Mouse (Mus musculus) thymus, postnatal 14 days (tissue): ENCODE measurements around the gene Il4ra.

Experiments used
- DNase-seq: peaks from one replicate; pipeline ENCODE4 v3.0.0; 2021

Gene Il4ra

DNA sequence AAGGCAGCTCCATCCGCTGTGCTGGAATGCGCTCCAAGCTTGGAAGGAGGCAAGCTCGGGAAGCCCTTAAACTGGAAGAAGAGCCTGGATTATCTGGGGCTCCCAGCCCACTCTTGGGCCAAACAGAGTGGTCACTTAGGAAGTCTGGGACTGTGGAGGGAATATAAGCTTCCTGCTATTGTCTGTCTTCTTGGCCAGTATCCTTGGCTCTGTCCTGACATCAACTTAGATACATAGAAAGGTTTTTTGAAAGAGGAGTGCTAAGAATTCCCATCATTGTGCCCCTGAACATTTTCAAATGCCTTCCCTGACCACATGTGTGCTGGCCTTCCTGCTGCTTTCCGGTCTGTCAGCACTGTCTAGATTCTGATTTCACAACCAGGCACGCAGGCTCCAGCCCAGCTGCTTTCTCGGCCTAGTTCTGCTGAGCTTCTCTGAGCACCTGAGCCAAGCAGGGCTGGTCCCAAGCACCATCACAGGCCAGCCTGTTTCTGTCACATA lies 989 bp upstream of the Il4ra start:
- DNase-seq, result peak; percentile 3

- peak; percentile 29 for DNase-seq
These were observed 1.1 kb downstream of the Il4ra start for GRCm38 (mm10) chr7:125552851-125553555.

- peak; percentile 21 for DNase-seq
These were observed 1.9 kb downstream of the Il4ra start for GRCm38 (mm10) chr7:125553653-125554428.

DNA sequence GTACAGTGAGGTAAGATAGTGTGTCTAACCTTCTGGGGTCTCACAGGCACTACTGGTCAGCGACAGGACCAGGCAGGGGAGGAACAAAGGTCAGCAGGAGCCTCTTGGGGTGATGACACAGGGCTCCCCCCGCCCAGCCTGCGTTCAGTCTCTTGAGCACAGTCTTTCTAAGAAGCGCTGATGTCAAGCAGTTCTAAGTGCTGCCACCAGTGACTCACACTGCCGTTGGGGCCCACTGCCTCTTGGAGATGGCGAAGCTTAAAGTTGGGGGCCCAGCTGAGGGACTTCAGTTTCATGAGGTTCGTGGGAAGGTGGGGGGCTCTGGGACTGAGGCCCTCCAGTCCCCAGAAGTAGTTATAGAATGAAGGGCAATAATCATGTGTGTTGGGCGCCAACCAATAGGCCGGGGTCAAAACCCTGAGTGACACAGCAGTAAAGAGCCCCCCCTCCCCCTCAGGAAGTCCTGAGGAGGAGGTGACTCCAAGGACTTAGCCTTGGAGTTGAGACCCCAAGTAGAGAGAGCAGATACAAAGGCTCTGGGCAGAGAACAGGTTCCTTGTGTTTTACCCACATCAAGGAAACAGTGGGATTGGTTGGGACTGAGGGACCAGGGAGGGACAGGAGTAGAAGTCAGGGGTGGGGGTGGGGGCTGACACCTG lies 2.7 kb downstream of the Il4ra start:
- DNase-seq, result peak; percentile 66

DNA sequence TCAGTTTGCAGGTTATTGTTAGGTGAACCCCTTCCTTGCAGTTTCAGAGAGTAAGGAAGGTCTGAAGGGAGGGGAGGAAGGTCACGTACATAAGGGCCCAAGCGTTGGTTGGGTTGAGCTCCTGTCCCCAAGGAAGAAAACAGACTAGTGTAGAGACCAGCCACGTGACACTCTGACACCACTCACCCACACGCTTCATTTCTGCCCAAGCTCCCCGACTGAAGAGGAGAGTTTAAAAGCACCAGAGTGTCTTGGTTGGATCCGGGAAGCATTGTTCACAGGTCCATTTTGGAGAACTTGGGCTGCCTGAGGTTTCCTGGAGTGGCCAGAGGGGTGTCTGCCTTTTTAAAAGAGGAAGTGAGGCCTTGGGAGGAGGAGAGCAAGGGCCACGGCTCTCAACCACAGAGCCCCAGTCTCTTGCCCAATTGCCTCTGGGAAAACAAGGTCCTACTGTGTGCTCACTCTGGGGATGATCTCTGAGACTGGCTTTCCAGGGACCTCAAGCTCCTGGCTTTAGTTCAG lies 3.5 kb downstream of the Il4ra start:
- peak; percentile 44 for DNase-seq

DNA sequence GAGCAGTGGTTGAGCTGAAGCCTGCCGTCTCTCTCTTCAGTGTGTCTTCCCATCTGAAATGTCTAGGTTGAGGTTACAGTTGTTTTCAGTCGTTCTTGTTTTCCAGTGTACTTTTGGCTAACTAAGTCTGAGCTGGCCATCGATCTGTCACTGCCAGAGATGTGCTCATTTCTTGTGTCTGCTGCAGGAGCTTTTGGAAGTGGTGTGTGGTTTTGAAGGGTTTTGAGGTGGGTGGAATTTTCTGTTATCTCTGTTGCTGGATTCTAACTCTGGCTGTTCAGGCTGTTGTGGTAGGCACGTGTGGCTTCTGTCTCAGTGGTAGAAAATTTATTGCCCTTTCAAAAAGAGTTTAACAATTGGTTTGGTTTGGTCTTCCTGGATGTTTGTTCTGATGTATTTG lies 4.2 kb downstream of the Il4ra start:
- DNase-seq, result no peak

DNA sequence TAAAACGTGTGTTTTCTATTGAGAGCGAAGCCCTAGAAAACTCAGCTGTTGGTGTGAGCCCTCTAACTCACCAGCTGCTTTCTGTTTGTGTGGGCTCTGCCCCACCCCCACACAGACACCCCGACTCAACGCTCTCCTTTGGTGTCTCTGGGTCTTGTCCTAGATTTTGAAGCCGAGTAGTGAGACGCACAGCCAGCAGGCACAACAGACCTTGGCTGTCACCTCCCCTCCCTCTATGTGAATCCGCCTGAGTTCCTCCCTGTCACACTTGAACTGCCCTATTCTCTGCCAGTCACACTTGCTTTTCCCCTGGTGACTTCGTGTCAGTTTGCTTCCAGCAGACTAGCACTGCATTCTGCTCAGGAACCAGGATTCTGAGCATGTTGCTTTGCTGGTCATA lies 4.9 kb downstream of the Il4ra start:
- peak; percentile 91 for DNase-seq

- peak; percentile 12 for DNase-seq
These were observed 6.6 kb downstream of the Il4ra start for GRCm38 (mm10) chr7:125558401-125558945.

DNA sequence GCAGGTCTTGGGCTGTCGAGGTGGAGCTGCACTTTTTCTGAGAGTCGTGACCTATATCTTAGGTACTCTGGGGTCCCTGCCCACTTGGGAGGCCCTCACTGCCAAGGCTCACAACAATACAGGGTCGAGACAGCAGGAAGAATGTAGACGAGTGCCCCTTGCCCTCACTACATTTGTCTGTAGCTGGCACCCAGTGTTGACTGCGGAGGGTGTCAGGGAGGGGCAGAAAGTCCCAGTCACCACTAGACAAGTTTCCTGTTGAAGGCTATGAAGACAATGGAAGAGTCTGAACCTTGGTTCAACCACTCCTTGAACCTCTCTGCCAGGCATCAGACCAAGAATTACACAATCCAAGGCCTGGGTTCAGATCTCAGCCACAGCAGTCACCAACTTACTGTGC lies 7.1 kb downstream of the Il4ra start:
- peak; percentile 57 for DNase-seq

DNA sequence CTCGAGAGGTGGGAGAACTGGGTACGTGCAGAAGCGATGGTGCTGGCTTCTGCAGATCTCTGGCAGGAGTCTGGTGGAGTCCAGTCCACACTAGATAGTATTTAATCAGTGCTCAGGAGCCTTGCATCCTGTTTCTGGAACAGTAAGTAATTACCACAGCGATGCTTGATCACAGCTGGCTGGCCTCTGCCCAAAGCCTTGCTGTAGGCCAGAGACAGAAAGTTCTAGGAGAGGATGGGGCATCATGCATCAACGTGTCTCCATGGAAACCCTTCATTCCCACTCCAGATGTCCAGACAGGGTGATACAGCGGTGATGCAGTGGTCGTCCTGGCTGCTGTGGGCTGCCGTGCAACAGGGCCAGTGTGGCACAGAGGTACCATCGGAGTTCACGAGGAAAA lies 7.6 kb downstream of the Il4ra start:
- peak; percentile 4 for DNase-seq

DNA sequence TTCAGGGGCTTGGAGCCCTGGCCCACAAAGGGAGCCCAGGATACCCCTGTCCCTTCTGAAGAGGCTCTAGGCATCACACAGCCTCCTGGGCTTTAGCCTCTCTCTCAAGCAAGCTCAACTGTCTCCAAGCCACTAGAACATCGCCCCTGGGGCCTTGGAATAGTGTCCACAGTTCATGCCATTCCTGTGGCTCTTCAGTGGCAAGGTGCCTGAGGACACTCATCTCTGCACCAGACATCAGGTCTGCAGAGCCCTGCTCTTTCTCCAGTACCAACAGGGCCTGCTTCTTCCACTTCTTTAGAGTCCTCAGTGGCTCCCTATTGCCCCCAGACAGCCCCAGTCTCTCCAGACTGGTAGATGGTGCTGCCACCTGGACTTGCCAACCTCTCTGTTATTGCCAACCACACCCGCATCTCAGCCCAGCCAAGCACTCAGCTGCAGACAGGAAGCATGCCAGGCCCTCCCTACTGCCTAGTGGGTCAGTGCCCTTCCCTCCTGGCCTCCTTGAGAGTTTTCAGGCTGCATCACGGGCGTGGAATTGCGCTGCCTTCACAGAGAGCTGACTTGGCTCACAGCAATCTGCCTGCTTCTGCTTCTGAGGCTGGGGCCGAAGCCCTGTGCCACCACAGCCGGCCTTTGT lies 8.3 kb downstream of the Il4ra start:
- peak; percentile 52 for DNase-seq

- peak; percentile 60 for DNase-seq
These were observed 9.3 kb downstream of the Il4ra start for GRCm38 (mm10) chr7:125561085-125561690.

DNA sequence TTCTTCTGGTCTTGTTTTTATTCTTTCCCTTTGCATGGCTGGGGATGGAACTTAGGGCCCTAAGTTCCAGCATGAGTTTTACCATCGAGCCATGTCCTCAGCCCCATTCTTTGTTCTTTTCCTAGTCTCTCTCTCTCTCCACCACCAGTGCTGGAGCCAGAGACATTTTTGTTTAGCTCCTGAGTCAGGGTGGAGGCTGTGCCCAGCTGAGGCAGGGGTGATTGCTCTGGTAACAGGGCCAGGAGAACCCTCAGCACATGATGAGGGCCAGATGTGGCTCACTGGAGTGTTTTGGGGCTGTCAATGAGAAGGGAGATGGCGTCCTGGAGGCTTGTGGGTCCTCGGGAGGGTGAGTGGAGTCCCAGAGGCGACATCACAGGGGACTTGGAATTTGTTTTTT lies 10.5 kb downstream of the Il4ra start:
- DNase-seq, result no peak

DNA sequence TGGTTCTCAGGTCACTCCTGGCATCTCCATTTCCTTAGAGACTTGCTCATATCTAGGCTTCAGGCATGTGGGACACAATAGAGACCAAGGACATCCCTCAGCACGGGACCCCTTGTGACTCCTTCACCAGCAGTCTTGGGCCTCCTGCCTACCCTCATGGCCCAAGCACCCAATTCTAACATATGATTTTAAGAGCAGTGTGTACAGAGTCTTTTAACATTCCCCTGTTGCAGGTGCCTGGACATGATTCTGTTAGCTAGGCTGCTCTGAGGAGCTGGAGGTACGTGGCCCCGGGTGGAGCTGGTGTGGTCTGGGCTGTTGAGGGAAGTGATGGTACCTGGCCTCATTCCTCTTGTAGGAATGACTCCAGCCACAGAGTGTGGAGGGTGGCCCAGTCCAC lies 11.2 kb downstream of the Il4ra start:
- DNase-seq, result no peak

GRCm38 (mm10) chr7:125564316-125565024 lies 12.6 kb downstream of the Il4ra start:
- DNase-seq, result no peak

- DNase-seq, result no peak
These were observed 13.8 kb downstream of the Il4ra start for GRCm38 (mm10) chr7:125565516-125566285.

DNA sequence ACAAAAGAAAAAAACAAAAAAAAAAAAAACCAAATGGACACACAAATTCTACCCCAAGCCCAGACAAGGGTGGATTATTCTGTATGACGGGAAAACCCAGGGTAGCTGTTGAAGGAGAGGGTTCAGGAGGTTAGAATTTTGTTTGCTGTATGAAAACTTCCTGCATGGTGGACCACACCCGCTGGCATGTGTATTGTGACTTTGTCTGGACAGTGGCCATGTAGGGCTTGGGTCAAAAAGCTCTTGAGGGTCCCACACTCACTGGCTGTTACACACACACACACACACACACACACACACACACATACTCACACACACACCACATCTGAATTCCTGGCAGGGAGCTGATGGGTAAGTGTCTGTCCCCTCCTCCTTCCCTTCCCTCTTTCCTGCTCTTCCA lies 14.5 kb downstream of the Il4ra start:
- no peak for DNase-seq

GRCm38 (mm10) chr7:125568888-125569287 lies 17.0 kb downstream of the Il4ra start:
- DNase-seq, result no peak

DNA sequence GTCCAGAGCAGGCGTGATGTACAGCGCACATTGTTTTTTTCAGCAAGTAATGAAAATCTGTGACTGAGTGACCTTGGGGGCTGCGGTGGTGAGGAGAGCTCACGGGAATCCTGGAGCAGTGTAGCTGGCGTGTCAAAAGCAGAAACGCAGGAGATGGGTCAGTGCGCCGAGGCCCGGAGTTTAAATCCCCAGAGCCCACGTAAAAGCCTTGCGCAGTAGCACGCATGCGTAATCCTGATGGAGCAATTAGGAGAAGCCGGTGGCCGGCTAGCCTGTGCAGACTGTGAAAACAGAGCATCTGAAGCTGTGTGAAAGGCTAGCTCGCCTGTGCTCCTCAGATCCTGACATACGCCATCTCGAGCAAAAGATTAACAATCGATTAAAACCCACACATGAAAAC lies 20.0 kb downstream of the Il4ra start:
- no peak for DNase-seq

DNA sequence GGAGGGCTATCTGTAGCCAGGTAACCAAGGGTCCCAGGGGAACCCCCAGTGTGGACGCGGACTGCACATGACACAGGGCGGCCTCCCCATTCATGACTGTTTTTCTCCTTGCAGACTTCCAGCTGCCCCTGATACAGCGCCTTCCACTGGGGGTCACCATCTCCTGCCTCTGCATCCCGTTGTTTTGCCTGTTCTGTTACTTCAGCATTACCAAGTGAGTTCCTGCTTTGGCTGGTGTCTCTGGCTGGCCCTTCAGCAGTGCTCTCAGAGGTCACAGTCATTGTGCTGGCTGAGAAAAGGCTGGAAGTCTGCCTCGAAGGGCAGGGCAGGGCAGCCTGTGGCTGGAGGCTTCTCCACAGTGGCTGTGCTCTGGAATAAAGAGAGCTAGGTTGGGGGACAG lies 20.8 kb downstream of the Il4ra start:
- DNase-seq, result no peak

DNA sequence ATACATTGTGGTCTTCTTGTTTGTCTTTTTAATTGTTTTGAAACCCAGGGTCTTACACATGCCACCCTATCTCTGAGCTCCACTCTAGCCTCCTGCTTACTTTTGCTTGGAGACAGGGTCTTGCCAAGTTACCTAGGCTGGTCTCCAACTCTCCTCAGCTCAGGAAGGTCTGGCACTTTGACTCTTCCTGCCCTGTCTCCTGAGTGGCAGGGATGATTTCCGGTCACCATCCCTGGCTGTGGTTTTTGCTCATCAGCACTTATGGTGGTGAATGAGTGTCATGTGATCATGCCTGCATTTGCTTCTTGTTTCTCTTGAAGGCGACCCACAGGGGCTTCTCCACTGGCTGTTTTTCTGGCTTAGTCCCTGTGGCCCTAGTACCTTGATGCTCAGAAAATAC lies 21.9 kb downstream of the Il4ra start:
- no peak for DNase-seq
